Mouse (Mus musculus): ENCODE results near the gene Grhpr.
"Not testable (repeated sequence)": the region's sequence is repeated elsewhere in the genome, so short reads cannot be mapped to it uniquely, and the experiment has no call there.

Gene Grhpr

DNA sequence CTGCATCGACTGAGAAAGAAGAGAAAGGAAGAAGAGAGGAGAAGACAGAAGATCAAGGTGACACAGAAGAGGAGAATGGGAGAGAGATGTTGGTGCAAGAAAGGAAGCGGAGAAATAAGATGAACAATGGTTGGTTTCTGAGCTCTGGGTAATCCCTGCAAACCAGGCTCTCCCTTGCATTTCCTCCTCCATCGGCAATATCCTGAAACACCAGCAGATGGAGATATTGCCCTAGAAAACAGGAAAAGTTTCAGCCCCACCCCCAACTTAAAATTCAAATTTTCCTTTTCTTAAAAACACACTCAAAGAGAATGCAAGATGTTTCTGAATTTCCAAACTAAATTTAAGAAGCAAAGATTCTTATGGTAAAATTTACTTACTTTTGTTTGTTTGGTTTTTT is 34.4 kb downstream of the Grhpr start:
- DNase-seq (ENCODE audit: low spot score in 2 of 2), result peak in 1 of 2 experiments; percentile 55

DNA sequence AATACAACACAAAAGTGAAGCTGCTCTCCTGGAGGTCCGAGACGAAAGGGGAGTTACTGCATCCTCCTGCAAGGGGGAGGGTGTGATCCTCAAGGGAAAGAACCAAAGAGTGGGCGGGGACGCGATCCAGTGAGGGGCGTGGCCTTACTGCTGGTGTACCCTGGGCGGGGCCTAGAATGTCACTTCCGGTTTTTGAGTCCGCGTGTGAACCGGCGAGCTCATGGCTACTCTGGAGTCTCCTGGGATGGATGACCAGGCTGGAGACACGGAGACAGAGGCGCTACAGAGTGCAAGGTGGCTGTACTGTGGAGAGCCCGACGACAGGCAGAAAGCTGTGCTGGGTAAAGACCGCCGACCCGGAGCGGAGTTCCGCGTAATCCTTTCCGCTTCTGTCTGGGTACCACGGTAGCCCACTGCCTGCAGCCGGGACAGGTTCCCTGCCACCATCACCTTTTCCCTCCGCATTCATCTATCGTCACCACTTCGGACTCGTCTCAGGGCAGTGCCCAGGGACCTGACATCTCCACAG is 37.3 kb downstream of the Grhpr start, which contains the start of gene Polr1e:
TSS of gene Polr1e (plus strand) at position 132 of the 529 bp plus-strand sequence.
- peak; percentile 81 to 87 for DNase-seq (ENCODE audit: low spot score in 2 of 2)

DNA sequence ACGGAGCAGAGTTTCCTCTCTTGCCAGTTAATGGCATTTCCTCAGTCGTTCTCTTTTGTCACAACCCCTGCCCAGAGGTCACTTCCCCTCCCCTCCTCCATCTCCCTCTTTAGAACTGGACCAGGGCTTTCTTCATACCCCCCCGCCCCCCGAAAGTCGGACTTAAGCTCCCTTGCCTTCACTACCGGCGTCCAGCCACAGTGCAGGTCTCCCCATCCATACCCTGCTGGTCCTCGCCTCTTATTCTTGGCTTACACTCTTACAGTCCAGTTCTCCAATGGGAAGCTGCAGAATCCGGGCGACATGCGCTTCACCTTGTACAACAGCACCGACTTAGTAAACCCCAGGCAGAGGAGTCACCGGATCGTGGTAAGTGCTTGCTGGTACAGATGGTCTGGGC is 37.8 kb downstream of the Grhpr start:
- no peak for DNase-seq (ENCODE audit: low spot score in 2 of 2)

DNA sequence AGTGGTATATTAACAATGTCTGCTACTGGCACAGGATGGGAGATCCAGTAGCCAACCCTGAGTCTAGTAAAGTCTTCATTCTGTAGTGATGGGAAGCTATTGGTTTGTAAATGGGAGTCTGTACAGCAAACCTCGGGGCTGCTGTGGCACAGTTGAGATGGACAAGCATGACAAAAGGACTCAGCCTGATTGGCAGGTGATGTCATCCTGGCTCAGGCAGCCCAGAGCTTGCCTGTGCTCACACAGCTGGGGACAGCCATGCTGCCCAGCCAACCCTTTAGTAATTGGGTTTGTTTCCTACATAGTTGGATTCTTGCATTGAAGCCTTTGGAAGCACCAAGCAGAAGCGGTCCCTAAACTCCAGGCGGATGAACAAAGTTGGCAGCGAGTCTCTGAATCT is 45.3 kb downstream of the Grhpr start:
- no peak for DNase-seq (ENCODE audit: low spot score in 2 of 2)

DNA sequence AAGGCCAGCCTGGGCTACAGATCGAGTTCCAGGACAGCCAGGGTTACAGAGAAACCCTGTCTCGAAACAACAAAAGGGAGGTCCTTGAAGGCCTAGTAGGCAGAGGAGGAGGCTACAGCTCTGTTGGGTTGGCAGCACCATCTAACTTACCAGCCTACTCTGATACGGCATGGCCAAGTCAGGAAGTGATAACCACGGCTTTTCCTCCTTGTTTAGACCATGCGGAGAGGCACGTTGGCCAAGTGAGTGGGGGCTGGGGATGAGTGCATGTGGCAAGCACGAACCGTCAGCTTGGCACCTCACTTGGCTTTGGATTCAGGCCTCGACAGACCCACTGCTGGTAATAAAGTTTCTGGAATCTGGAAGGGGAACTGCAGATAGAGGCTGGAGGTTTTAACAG is 51.4 kb downstream of the Grhpr start:
- DNase-seq (ENCODE audit: low spot score in 2 of 2), result no peak

DNA sequence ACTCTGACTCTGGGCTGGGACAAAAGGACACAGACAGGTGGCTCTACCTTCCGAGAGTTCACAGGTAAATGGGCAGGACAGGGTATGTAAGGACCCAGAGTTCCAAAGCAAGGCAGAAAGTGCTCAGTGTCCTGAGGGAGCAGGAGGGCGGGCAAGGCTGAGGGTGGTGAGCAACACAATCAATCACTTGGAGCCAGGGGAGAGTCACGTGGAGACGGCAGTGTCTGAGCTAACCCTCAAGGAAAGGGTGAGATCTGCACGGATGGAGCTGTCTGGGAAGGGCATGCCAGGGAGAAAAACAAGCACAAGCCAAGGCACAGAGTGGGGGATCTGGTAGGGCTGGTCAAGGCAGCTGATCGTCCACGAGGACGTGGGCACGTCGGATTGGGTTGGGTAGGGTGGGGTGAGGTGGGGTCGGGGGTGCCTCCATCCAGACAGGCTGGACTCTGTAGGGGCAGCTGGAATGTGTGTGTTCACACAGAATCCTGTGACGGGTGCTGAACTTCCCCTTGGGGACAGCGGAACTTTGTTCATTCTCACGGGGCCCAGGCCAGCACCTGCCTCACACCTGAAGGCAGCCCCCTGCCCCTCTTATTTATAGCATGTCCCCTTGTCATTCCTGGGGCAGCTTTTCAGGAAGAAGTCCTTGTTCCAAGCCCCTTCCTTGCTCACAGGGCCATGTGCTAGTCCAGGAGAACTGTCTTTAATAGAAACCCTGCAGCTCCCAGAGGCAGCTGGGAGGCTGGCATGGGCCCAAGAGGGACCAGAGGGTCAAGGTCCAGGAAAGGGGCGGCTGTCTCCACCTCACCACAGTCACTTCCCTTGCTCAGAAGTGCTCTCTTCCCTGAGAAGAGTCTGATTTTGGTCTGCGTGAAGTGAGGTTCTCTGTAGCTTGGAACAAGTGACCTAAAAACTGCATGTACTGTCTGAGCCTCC is 53.8 kb downstream of the Grhpr start:
- no peak for DNase-seq (ENCODE audit: low spot score in 2 of 2)

DNA sequence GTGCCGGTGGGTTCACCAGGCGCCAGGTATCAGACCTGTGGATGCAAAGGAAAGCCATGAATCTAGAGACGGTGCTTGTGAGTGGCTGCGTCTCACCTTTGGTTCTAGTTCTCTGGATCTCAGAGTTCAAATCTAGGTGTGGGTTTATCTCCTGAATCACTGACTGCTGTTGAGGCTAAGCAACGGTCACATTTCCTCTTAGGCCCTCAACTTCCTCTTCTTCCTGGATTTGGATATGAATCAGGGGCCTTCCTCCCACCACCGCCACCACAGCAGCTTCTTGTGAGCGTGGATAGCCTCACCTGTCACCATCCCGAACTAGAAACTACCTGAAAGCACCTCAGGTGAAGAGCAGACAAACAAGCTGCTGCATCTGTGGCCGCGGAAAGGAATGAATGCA is 54.9 kb downstream of the Grhpr start:
- DNase-seq (ENCODE audit: low spot score in 2 of 2), result no peak

DNA sequence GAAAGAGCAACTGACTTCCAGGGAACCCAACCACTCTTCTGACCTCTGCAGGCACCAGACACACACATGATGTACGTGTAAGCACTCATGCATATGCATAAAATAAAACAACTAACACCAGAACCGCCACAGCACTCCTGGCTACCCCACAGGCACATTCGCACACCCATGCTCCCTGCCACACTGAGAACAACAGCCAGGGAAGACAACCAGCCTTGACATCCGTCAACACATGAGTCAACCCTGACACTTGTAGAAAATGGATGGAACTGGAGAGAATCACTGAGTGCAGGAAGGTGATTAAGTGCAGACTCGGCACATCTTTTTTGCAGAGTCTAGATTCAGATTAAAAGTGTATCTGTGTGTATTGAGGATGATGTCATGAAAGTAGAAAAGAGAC is 55.4 kb downstream of the Grhpr start:
- DNase-seq (ENCODE audit: low spot score in 2 of 2), result no peak

DNA sequence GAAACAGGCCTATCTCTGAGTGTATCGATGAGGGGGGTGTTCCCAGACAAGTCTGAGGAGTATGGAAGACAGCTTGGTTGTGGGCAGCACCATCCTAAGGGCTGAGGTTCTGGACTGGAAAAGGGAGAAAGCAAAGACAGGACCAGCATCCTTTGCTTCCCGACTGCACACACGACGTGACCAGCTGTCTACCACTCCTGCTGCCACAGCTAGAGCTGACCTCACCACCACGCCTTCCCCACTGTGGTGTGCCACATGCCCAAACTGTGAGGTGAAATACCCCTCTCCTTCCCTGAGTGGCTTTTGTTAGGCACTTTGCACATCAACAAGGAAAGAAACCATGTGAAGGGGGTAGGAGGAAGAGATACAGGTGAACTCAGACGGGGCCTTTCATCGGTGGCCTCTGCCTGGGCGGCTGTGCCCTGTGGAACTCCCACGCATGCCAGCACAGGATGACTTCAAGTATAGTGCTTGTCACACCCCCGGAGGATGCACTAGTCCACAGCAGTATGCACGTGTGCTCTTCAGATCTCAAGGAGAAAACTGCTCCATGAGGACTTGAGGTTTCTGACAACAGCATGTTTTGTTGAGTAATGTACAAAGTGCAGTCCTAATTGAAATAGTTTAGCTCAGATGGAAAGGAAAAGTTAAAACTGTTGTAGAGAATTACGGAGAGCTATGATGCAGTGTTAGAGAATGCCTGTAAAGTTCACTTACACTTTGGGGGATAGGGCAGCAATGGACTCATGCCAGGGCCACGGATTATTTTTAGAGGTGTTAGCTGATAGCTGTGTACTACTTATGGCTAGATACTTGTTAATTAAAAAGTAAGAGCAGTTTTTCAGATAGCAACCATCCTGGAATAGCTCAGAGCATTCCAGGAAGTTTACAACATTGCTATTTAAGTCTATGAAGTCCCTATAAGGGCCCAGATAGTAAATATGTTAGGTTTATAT is 56.5 kb downstream of the Grhpr start:
- no peak for DNase-seq (ENCODE audit: low spot score in 2 of 2)

DNA sequence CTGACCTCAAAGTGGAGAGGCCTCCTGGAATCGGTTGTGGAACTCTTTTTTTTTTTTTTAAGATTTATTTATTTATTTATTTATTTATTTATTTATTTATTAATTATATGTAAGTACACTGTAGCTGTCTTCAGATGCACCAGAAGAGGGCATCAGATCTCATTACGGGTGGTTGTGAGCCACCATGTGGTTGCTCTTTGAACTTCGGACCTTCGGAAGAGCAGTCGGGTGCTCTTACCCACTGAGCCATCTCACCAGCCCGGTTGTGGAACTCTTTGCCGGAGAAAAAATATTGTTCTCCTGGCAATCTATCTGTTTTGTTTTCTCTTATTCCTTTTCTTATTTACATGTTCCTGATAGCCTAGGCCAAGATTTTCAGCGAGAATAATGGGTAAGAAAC is 57.7 kb downstream of the Grhpr start:
- DNase-seq (ENCODE audit: low spot score in 2 of 2), result not testable (repeated sequence)

DNA sequence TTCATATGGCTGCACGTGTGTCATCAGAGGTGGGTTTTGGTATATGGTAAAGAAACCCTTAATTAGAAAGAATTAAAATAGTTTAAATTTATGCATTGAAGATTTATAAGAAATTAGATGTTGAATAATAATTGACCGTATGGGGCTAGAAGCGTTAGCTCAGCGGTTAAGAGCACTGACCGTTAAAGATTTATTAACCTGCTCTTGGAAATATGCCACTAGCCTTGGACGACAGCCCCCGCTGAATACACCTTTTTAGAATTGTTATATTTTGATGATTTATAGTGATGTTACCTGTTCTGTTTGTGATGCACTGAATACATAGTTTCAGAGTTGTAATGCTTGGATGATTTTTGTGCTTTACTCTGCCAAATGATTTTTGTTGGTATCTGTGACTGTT is 58.4 kb downstream of the Grhpr start:
- DNase-seq (ENCODE audit: low spot score in 2 of 2), result not testable (repeated sequence)

Measured in frontal cortex, postnatal 10 days (tissue).